Mouse (Mus musculus): ENCODE results near the gene Lmo4.

GRCm38 (mm10) chr3:144141786-144142185, 63.2 kb downstream of the Lmo4 start:
- TF ChIP-seq POLR2A (IDR thresholded peaks at IDR 0.05; ENCODE audit: control insufficient read depth, low read depth, low read length) (no peak), CTCF (IDR thresholded peaks at IDR 0.05; ENCODE audit: control insufficient read depth, insufficient read depth, insufficient replicate concordance, low read depth, low read length) (no peak)

All from testis, adult 2 months (tissue).